In the genomic region with DNA sequence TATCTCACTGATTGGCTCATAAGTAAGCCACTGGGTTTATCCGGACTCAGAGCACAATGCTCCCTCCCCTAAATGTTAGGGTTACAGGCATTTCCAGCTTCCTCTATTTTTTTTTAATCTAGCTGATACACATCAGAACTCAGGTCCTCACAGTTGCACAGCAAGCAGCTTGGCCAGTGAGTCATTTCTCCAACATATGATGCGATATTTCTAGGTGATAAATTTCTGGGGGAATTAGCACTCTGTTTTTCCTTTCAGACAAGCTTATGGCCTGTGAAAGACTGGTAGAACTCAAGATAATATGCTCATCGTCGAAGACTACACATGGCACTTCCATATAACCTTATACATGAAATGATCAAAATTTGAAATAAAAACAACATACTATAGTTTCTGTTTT, we compare ENCODE assay signal across 11 mouse cellular contexts.
"Had no signal": no experiment of that assay in that cellular context is flagged by ENCODE, and none has a peak within 500 bp of the region (broad histone marks: within the 10 kb centered on the region; RNA-seq: fewer than 3 reads in every experiment).

No protein-coding gene starts in this region.

- ATAC-seq: liver, postnatal 0 days; lung, postnatal 0 days; midbrain, embryonic 13.5 days; midbrain, embryonic 15.5 days had no signal

- DNase-seq: liver, postnatal 0 days; lung, adult 2 months; lung, postnatal 14 days; lung, postnatal 36 days; right cerebral cortex, postnatal 14 days; thymus, adult 18-20 months; thymus, postnatal 14 days; thymus, postnatal 36 days had no signal
